33 mouse cellular contexts compared by ENCODE assay signal in the genomic region with DNA sequence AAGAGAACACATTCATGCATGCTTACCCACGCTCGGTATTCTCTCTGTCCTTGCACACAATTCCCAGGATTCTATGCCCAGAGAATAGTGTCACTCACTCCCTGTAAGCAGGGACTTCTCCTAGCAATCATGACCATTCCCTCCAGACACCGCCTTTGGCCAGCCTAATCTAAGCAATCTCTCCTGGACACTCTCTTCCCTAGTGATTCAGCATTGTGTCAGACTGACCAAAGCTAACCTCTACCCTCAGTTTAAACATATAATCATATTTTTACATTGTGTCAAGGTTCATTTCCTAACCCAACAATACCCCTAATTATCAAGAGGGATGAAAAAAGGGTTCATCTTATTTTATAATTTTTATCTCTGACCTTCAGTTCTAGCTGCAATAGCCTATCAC.
DNase-seq lines count a peak whose midpoint lies in the region; ATAC-seq lines count a peak whose summit lies in the region.
"Had no signal": no experiment of that assay in that cellular context is flagged by ENCODE, and none has a peak within 500 bp of the region (broad histone marks: within the 10 kb centered on the region; RNA-seq: fewer than 3 reads in every experiment).

No protein-coding gene starts in this region.

- 62% methylated on average over 3 of the region's 3 CpGs for WGBS in liver, embryonic 16.5 days (ENCODE audit: insufficient replicate concordance)

- no peak for ATAC-seq in liver, embryonic 16.5 days (ENCODE audit: low read depth)
- ATAC-seq: forebrain, embryonic 14.5 days; hindbrain, postnatal 0 days; intestine, embryonic 15.5 days; lung, postnatal 0 days; midbrain, embryonic 15.5 days; Patski had no signal

- H3K9me3 ChIP-seq in liver, embryonic 16.5 days (replicated peaks; ENCODE audit: control insufficient read depth, low read length) = no peaks in the 10 kb centered on the region
- H3K9me3 ChIP-seq: embryonic facial prominence, embryonic 12.5 days; hindbrain, embryonic 12.5 days; intestine, embryonic 15.5 days; limb, embryonic 12.5 days; midbrain, embryonic 15.5 days; neural tube, embryonic 12.5 days had no signal

- H3K4me2 ChIP-seq in liver, embryonic 16.5 days (ENCODE audit: low read depth, low read length) = no peak overlapping the region
- H3K4me2 ChIP-seq: embryonic facial prominence, embryonic 12.5 days; heart, embryonic 11.5 days; hindbrain, embryonic 12.5 days; intestine, embryonic 15.5 days; limb, embryonic 12.5 days; midbrain, embryonic 15.5 days; neural tube, embryonic 12.5 days had no signal

- no peak overlapping the region for H3K4me3 ChIP-seq in liver, embryonic 16.5 days (ENCODE audit: low read depth, low read length)
- H3K4me3 ChIP-seq: embryonic facial prominence, embryonic 12.5 days; hindbrain, embryonic 12.5 days; intestine, embryonic 15.5 days; limb, embryonic 12.5 days; midbrain, embryonic 15.5 days; neural tube, embryonic 12.5 days had no signal

- no peaks in the 10 kb centered on the region for H3K27me3 ChIP-seq in liver, embryonic 16.5 days (ENCODE audit: control insufficient read depth, insufficient read depth, low read depth, low read length)
- H3K27me3 ChIP-seq: hindbrain, embryonic 12.5 days; intestine, embryonic 15.5 days; limb, embryonic 12.5 days; midbrain, embryonic 15.5 days; neural tube, embryonic 12.5 days; Patski had no signal

- H3K4me1 ChIP-seq in liver, embryonic 16.5 days (ENCODE audit: control insufficient read depth, low read depth, low read length) = peaks cover 57% of the 10 kb centered on the region
- H3K4me1 ChIP-seq: intestine, embryonic 15.5 days had no signal

- peak; percentile 7 for DNase-seq in adrenal gland, postnatal 25 days
- no peak for DNase-seq in adrenal gland, adult 18-20 months (ENCODE audit: low spot score in 2 of 2)
- peak; percentile 50 for DNase-seq in 416B (ENCODE audit: low read depth)
- peak; percentile 34 for DNase-seq in adipocyte (ENCODE audit: low spot score)
- no peak for DNase-seq in left cerebral cortex, postnatal 10 days (ENCODE audit: extremely low spot score in 1 of 2, low spot score in 2 of 2)
- no peak for DNase-seq in urinary bladder, postnatal 36 days (ENCODE audit: low spot score in 2 of 2)
- DNase-seq: cerebellum, adult 11 months; cerebellum, adult 9-10 months; cerebellum, postnatal 36 days; gastrocnemius, postnatal 25 days; heart, adult 11 months; heart, postnatal 36 days; kidney, adult 9 months; kidney, postnatal 10 days; layer of hippocampus, adult 9-11 months; lung, adult 18-20 months; lung, postnatal 4 days; right cerebral cortex, postnatal 4 days; thymus, adult 18-20 months; thymus, postnatal 25 days had no signal

- no peak overlapping the region for H3K9ac ChIP-seq in liver, embryonic 16.5 days (ENCODE audit: low read depth, low read length)
- H3K9ac ChIP-seq: embryonic facial prominence, embryonic 12.5 days; hindbrain, embryonic 12.5 days; intestine, embryonic 15.5 days; limb, embryonic 12.5 days; midbrain, embryonic 15.5 days; neural tube, embryonic 12.5 days had no signal

- 0 out of 2 replicates have a peak overlapping the region, but pooled peaks have one; percentile 3 for H3K27ac ChIP-seq in liver, embryonic 16.5 days (ENCODE audit: low read length)
- H3K27ac ChIP-seq: embryonic facial prominence, embryonic 12.5 days; hindbrain, embryonic 12.5 days; hindbrain, postnatal 0 days; intestine, embryonic 15.5 days; limb, embryonic 12.5 days; midbrain, embryonic 15.5 days; neural tube, embryonic 12.5 days; stomach, postnatal 0 days had no signal

- intact Hi-C loops in left cerebral cortex, postnatal 10 days (cut with DNase I) = no loop called here

- H3K36me3 ChIP-seq in liver, embryonic 16.5 days (ENCODE audit: control insufficient read depth, insufficient read depth) = no peaks in the 10 kb centered on the region
- H3K36me3 ChIP-seq: embryonic facial prominence, embryonic 12.5 days; hindbrain, embryonic 12.5 days; intestine, embryonic 15.5 days; limb, embryonic 12.5 days; midbrain, embryonic 15.5 days; neural tube, embryonic 12.5 days had no signal

Comparison
In these comparisons a context has a peak if more than half of its experiments do, and no peak if none do; other contexts are left out.
1. DNase-seq: peak in adrenal gland, postnatal 25 days (single experiment), 416B (single experiment) and adipocyte (single experiment); none in adrenal gland, adult 18-20 months (0 of 2), left cerebral cortex, postnatal 10 days (0 of 2) and urinary bladder, postnatal 36 days (0 of 2).